Mouse (Mus musculus) urinary bladder, postnatal 36 days (tissue): ENCODE results near the gene Zbtb46.

ENCODE experiments used
- DNase-seq, 2 experiments: peaks; one replicate each; pipeline ENCODE4 v3.0.0; 2022; ENCODE audit warnings: low spot score in 2 of 2, mixed read lengths in 1 of 2

The Zbtb46 gene

DNA sequence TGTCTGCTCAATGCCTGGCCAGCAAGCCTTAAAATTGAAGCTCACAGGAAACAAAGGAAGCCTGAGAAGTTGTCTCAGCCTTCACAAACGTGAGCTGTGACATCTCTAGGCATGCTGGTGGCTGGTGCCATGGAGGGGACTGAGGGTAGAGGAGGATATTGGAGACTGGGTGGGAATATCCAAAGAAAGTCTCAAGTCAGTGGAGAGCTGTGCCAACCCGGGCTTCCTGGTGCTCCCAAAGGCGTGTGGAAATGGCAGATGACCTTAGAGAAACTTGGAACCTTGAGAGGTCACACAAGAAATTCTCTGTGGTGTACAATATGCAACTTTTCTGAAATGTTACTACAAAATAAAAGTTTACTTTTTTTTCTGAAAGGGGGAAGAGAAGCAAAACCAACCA lies 6.2 kb upstream of the Zbtb46 start:
- DNase-seq: no peak

DNA sequence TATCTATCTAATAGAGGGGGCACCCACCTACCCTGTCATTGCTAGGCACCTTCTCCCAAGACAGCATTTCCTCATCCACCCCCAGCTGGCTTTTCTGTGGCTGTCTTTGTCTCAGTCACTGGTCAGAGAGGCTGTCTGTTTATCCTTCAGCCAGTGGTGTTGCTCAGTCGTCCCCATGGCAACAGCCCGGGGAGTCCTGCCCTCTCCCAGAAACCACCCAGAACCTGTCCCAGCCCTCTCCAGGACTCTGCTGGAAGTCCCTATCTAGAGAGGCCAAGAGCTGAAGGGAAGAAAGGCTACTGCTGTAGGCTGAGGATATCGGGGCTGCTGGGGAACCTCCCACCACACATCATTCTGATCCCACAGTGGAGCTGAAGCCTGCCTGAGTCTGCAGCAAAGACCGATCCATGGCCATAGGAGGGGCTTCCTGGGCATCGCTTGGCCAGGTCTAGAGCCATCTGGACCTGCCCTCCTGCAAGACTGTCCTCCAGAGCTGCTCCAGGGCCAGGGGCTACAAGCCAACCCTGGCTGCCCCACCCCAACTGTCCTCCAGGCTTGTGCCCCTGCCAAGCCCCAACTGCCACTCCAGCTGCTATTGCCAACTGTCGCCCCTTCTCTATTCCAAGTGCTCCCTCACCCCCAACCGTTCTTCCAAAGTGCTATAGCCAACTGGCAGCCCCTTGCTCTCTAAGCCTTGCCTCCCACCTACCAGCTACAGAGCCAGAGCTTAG lies 3.9 kb upstream of the Zbtb46 start:
- peak in 1 of 2 experiments; percentile 33 for DNase-seq

DNA sequence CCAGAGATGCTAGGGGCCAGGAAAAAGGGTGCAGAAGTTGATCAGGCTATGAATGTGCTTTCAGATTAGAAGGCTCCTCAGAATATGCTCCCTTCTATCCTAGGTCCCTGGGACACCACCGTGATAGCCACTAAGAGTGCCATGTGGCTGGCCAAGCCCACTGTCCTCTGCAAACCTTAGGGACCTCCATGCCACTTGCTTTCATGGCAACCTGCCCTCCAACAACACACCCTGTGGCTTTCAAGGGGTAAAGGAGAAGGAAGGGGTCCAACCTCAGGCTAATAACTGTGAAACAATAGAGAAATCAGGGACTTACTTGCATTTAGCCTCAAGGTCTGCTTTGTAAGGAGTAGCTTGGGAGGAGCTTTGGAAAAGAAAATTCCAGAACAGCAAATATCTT lies 3.4 kb upstream of the Zbtb46 start:
- DNase-seq: no peak

DNA sequence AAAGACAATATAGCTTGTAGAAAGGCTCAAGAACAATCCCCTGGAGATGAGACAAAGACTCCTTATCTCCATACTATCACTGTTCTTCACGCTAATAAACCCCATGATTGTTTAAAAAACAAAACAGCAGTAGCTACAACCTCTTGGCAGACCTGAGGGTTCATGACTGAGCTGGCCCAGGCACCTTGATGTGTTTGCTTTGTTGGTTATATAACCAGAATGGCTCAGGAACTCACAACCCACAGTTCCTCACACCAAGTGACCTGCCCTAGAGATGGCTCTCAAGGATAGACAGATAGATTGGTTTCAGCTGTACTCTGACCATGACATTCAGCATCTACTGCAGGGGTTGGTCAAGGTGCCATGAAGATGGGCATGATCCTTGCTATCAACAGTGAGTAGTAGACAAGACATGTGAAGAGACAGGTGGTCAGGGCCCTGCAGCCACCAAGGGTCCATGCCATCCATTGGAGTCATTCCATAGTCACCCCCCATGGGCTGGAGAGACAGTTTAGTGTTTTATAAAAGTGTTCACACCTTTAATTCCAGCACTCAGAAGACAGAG lies 2.4 kb upstream of the Zbtb46 start:
- DNase-seq: no peak

DNA sequence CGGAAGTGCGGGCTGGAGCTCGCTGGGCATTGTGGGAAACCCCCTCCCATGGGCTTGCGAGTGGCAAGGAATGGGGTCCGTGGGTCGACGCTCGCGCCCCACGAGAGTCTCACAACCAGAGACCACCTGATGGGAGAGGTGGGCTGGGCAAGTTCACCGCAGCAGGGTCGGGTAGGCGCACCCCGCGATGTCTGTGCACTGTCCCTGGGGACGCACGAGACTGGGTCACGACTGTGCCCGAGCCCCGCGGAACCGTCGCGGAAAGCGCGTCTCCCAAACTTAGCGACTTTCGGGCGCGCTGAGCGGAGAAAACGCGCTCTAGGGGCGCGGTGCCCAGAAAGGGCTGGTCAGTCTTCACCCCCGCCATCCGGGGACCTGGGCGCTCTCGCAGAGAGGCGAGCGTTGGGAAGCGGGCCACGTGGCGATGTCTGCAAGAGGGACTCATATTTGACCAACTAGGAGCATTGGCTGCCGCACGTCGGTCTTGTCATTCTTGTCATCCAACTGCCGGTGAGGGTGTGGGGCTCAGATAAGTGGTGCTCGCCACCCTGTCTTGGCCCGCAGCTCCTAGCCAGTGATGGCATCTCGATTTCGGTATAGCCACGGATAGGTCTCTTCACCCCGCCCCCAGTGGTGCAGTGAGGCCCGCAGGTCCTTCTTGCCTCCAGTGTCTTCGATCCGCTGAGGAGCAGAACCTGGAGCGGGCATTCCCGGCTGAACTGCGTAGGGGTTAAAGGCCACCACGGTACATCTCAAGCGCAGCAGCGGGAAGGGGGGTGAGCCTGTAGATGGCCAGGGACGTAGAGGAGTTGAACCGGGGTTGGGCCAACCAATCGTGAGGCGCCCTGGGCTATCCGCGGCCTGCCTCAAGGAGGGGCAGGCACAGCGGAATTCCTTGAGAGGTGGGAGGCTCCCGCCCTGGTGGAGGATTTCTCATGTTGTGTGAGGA lies 721 bp upstream of the Zbtb46 start:
- DNase-seq: peak in 1 of 2 experiments; percentile 61

DNA sequence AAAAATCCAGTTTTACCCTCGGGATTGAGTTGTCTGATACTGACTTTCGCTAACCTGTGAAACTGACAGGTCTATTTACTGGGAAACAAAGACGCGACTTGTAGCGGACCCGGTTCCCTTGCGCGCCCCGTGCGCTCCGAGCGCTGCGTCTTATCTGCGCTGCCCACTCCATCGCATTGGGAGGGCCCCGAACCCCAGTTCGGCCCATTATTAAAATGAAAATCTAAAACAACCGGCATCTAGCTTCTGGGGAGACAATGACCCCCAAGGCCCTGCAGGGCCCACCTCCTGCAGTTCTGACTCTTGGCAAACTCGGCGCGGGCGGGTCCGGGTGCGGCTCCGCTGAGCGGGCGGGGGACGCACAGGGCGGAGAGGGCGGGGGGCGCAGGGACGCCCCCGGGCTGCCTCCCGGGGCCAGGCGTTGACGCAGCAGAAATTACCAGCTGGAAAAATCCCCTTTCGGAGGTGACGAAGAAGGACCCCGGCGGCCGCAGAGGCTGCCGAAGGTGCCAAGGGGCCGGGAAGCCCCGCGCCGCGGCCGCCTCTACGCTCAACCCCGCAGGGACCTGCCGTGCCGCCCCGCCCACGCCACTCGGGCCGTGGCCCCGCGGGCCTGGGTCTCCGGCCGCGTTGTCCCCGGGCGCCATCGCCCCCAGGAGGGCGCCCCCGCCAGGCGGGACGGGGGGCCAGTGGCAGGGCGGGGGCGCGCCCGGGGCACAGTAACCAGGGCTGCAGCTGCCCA lies 644 bp downstream of the Zbtb46 start:
- peak in 1 of 2 experiments; percentile 21 for DNase-seq

DNA sequence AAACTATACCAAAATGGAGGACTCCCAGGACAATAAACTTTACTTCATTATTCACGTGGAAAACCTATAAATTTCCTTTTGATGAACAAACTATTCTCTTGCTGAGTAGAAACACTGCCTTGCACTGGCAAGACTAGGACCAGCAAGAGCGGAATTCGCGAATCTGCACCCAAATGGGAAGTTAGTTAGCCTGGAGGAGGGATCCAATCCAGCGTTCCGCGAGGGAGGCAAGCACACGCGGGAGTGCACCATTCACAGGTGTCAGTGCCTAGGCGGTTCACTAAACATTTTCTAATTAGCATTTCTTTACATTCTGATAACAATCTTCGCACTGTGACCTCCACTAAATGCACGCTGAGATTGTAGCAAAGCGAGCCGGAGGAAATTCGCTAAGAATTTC lies 1.4 kb downstream of the Zbtb46 start:
- no peak for DNase-seq

DNA sequence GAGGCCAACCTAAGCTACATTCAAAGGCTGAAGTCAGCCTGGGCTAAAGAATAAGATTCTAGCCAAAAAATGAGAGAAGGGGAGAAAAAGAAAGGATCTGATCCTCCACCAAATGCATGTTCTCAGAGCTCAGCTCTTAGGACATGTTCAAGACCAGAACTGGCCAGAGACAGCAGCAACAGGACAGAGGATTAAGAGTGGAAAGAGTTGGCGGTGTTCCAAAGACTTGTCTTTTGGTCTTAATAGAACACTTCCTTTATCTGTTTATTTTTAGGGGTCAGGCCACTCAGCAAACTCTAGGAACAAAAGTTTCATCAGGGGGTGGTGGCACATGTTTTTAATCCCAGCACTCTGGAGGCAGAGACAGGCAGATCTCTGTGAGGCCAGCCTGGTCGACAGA lies 3.3 kb downstream of the Zbtb46 start:
- DNase-seq: no peak

DNA sequence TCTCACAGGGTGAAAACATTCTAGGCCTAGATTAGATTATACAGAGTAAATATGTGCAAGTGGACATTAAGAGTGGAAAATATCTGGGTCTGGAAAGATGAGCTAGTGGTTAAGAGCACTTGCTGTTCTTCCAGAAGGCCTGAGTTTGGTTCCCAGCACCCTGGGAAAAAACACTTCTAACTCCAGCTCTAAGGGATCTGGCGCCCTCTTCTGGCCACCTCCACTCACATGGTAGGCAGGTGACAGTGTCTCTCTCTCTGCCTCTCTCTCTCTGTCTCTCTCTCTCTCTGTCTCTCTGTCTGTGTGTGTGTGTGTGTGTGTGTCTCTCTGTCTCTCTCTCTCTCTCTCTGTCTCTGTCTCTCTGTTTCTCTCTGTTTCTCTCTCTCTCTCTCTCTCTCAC lies 6.0 kb downstream of the Zbtb46 start:
- no peak for DNase-seq

DNA sequence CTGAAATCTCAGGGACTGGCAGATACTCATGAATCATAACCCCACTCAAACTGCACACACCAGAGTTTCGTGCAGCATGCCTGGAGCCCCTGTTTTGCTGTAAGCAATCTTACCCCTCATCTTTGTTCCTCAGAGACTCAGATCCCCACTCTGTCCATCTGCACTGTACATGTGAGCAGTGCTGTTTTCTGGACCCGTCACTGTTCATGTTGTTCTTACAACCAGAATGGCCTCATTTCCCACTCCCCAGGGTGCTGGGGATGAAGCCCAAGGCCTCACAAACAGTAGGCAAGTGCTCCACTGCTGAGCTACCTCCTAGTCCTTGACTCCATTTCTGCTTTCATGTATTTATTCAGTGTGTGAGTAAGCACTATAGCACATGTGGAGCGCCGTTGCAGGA lies 7.0 kb downstream of the Zbtb46 start:
- DNase-seq: no peak

DNA sequence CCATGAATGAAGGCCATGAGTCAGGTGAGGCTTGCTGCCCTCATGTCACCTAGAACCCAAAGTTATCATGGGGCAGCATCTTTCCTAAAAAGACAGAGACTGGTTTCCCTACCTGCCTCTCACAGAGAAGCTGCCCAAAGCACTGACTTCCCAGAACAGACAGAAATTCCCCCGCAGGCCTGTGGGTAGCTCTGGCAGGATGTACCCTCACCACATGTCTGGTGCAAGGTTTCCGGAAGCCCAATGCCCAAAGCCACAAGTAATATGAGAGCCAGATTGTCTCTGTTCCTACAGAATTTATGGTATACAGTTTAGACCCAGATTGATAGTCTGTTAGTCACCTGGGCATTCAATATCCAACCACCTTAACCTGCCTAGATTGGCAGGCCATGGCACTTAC lies 16.2 kb downstream of the Zbtb46 start:
- no peak for DNase-seq

DNA sequence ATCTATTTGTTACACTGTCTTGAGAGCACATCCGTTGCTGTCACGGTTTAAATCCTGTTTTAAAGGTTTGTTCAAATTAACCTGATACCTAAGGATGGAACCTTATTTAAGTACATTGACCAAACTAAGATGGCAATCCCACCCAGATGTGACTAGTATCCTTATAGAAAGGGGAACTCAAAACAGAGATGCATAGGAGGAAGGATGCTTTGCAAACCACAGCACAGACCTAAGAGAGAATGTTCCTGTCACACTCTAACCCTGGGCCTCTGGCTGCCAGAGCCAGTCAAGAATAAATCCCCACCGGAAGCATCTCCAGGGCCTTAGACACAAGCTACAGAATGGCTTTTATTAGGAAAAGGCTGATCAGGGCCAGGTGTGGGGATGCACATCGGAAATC lies 21.1 kb downstream of the Zbtb46 start:
- no peak for DNase-seq

DNA sequence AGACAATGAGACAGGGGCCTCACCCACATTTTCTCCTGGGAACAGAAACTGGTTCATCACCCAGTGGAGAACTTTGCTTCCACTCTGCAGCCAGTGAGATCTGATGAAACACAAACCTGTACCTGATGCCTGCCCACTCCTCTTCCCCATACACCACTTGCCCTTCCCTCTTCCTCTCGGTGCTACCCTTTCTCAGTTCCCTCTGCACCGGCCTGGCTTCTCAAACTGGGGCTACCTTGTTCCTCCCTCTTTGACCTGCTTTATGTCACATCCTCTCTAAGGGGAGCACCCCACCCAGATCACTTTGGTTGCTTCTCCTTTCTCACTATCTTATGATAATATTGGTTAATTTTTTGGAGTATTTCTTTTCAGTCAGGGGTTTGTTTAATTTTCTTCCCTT lies 23.0 kb downstream of the Zbtb46 start:
- DNase-seq: no peak

DNA sequence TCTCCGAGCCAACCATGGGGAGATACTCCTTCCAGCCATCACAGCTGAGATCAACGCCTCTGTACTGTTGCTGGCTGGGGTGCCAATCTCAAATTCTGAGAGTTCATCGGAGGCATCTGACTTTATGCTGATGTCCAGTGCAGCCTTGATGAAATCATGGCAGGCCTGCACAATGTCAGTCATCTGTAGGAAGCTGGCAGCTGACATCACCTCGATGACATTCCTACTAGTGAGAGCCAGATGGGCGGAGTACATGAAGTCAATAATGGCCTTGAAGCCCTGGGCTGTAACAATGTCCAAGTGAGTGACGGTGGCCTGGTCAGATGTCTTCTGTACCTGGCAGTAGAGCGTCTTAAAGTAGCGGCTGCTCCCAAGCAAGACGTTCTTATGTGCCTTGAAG lies 35.4 kb downstream of the Zbtb46 start:
- DNase-seq: no peak

DNA sequence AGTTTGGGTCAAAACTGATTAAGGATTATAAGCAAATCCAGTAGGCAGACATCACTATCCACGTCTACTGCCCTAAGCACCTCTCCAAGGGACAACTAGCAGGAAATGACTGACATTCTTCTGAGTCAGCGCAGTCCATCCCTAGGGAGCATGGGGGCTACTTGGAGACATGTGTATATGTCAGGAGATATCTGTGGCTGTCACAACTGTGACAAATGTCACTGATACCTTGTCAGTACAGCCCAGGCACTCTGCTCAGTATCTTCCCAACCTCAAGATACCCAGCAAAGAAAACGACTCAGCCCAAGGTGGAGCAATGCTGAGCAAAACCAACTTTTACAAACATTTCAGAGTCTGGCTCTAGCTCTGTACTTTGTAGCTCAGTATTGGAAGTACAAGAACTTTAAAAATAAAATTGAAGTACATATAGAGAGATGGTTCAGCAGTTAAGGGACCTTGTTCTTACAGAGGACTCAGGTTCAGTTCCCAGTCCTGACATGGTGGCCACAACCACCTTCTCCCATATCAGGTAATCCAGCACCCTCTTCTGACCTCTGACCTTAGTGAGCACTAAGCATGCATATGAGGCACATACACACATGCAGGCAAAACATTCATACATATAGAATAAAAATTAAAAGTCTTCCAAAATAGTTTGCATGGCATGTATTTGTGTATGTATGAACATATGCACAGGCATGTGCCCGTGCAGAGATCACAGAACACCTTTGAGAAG lies 38.2 kb downstream of the Zbtb46 start:
- DNase-seq: no peak

DNA sequence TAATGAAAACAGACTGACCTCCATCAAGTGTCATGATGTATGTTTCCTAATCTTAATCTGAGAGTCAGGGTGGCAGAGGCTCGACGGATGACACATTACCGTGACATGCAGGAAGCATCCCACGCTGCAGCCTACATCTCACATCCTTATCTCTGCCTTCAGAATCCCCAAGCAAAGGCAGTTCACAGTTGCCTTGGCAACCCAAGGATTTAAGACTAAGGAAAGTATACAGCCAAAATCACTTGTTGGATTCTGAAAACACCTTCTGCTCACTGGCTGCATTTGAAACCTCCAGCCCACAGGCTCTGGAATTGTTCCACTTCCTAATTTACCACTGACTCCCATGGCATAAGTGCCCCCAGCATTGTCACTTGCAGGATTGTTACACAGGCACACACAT lies 38.8 kb downstream of the Zbtb46 start:
- DNase-seq: no peak

DNA sequence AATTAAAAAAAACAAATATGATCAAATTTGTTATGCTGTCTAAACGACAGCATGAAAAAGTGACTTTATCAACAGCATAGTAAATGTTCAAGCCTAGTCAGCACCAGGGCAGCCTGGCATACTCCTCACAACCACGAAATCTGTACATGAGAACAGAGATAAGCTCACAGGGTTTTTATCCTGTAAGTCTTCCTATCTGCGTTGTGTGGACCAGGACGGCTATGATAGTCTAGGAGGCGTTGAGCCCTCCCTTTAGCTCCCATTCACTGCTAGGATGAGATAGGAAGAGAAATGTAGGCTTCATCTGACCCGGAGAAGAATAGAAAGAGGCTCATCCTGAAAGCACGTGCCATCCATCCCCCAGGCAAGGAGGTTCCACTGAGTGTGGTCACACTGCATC lies 39.9 kb downstream of the Zbtb46 start:
- DNase-seq: no peak

DNA sequence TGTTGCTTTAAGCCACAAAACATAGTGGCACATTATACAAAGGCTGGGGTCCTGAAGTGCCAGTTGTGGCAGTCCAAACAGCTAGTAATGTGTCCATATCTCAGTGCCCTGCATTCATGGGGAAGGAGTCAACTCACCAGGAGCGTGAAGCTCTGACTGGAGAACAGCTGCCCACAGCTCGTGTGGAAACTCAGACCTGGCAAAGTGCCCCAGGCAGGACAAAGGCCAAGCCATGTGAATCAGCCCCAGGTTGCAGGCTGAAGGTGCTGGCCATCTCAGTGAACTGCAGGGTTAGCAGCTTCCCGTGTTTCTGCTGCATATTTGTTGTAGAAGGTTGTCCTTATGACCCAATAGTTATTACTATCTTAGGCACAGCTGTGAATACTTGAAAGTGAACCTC lies 43.3 kb downstream of the Zbtb46 start:
- DNase-seq: peak in 1 of 2 experiments; percentile 61

DNA sequence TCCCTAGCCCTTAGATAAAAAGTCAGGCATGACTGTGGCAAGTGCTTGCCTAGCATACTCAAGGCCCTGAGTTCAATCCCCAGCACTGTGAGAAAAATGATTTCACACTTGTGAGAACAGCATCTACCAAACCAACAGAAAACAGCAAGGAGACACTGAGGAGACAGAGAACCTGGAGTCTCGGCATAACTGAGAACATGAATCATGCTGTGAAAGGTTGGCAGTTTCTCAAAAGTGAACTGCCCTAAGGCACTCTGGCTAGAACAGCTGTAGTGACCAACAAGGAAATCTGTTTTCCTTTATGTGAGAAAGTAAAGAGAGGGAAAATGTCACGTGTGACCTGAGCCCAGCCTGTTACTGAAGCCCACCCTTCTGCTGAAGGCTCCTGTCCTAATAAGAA lies 46.1 kb downstream of the Zbtb46 start:
- no peak for DNase-seq

DNA sequence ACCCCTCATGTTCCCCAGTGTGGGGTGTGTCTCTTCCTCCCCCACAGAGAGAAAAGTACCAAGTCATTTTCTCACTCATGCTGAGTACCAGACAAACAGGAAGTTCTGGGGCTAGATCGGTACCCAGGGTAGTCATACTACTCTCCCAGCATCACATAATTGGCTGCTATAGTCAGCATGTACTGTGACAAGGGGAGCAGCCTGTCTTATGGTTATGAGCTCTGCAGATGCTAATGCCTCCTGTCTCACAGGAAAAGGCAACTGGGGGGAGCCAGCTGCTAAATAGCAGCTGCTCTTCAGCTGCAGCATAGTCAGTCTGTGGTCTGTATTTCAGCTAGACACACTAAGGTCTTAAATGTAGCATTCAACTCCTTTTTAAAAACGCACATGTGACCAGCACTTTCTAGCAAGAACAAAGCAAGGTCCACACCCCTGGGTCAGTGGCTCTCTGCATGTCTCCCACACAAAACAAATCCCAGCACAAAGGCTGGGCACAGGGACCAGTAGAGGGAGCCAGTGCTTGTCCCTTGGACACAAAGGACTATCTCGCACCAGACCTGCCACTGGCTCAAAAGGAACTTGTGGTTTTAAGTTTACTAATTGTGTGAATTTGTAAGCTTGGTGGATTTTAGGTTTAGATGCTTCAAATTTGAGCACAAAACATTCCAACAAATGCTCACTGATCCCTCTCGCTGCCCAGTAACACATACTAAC lies 48.3 kb downstream of the Zbtb46 start:
- peak; percentile 40 to 72 for DNase-seq

DNA sequence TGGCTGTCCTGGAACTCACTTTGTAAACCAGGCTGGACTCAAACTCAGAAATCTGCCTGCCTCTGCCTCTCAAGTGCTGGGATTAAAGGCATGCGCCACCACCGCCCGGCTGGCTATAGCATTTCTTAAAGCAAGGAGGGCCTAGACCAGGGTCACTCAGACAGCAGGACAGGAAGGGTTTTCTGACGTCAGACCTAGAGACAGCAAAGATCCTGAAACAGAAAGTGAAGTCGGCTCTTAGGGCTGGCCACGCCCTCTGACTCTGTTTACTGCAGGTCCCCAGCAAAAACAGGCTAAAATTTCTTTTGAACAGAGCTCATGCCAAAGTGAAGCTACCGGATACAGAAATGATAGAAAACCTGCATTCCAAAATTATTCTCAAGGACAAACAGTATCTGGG lies 49.6 kb downstream of the Zbtb46 start:
- DNase-seq: no peak
